Mouse (Mus musculus): ENCODE results near the gene Zfp683.

DNA sequence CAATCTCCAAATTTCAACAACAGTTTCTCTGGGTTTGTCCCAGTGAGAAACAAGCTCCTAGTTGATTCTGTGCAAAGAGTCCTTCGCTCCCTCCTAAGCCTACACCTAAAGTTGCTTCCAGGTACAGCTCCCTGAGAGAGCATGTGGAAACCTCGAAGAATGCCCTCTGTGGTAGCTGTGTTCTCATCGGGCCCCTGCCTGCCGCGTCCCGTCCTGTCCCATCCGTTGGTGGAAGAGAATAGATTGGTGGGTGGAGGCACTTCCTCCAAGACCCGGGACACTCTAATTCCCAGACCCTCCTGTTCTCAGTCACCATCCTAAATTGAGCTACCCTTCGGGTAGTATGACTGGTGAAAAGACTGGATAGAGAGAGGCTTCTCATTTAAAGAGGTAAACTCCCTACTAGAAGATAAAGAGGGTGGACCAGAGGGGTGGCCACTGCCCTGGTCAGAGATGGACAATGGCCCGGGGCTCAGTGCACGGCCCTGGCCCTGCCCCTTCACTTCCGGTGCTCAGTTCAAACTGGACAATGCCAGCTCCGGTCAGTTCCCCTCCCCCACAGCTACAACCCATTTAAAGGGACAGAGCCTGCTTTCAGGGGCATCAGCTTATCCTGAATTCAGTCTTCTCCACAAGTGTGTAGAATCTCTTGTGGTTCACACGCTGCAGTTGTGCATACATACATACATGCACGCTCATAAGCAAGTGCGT lies 33.8 kb upstream of the Zfp683 start:
- no peak for TF ChIP-seq CTCF (IDR thresholded peaks at IDR 0.05; ENCODE audit: low read depth)
- no peak for TF ChIP-seq EP300 (IDR thresholded peaks at IDR 0.05; ENCODE audit: low read depth)

Measured in liver, embryonic 14.5 days (tissue).